Mouse (Mus musculus) liver, postnatal 0 days (tissue): Measurements from ENCODE around the gene Maneal.

Experiments used
- CTCF ChIP-seq: sonication (generic); IDR thresholded peaks from 2 replicates; pipeline ENCODE4 v1.5.1; 2016; ENCODE audit warnings: antibody characterized with exemption, low read depth
- EP300 ChIP-seq: IDR thresholded peaks from 2 replicates; pipeline ENCODE4 v1.6.1; 2016; ENCODE audit warnings: antibody characterized with exemption, low read depth, mild to moderate bottlenecking

GRCm38 (mm10) chr4:124850933-124851658 lies 10.9 kb downstream of the Maneal start, which contains the start of gene 1110065P20Rik:
- TF ChIP-seq CTCF = no peak
- no peak for TF ChIP-seq EP300
